Mouse (Mus musculus) megakaryocyte-erythroid progenitor cell, adult 5-6 weeks (primary cell): Measurements from ENCODE around the gene Rgs7bp. TPM values are rescaled to one million over a fixed set of nuclear protein-coding genes. Genes with fewer than 3 reads are reported as not detected.

Source experiments
- ATAC-seq: replicated peaks from 2 replicates; pipeline ENCODE4 v1.8.0; 2016; ENCODE audit warnings: mild to moderate bottlenecking, inconsistent platforms; ENCODE audit not compliant: severe bottlenecking, poor library complexity, low FRiP score, low TSS enrichment
- total RNA-seq, 2 experiments: library from RNA; stranded (forward) in 1 of 2; stranded (reverse) in 1 of 2; fragments of 200-1000, 215-1000 nt in 1 of 2; fragments of >200 nt in 1 of 2; fragmentation: Nextera tagmentation in 1 of 2; gene quantifications; 2 replicates each; pipeline ENCODE4 v1.2.3; 2014 to 2017

Rgs7bp gene
- total RNA-seq, 2 experiments from 2014 or later = not detected

- no peak for ATAC-seq
Measured at GRCm38 (mm10) chr13:105015710-105016404, 38.9 kb downstream of the Rgs7bp start.

GRCm38 (mm10) chr13:105011300-105011699, 43.4 kb downstream of the Rgs7bp start:
- ATAC-seq = no peak

- ATAC-seq = no peak
Measured at GRCm38 (mm10) chr13:105008891-105009290, 45.8 kb downstream of the Rgs7bp start.

GRCm38 (mm10) chr13:105002831-105003157, 51.9 kb downstream of the Rgs7bp start:
- no peak for ATAC-seq

GRCm38 (mm10) chr13:105002132-105002830, 52.4 kb downstream of the Rgs7bp start:
- no peak for ATAC-seq

- no peak for ATAC-seq
Measured at GRCm38 (mm10) chr13:105001714-105002113, 53.0 kb downstream of the Rgs7bp start.

- ATAC-seq = no peak
Measured at GRCm38 (mm10) chr13:104988811-104989258, 65.9 kb downstream of the Rgs7bp start.

GRCm38 (mm10) chr13:104988009-104988540, 66.7 kb downstream of the Rgs7bp start:
- no peak for ATAC-seq

GRCm38 (mm10) chr13:104985691-104986090, 69.0 kb downstream of the Rgs7bp start:
- no peak for ATAC-seq

- no peak for ATAC-seq
Measured at GRCm38 (mm10) chr13:104983989-104984388, 70.7 kb downstream of the Rgs7bp start.

GRCm38 (mm10) chr13:104982781-104983353, 71.9 kb downstream of the Rgs7bp start:
- ATAC-seq = no peak

GRCm38 (mm10) chr13:104978176-104978575, 76.6 kb downstream of the Rgs7bp start:
- ATAC-seq = no peak

GRCm38 (mm10) chr13:104967486-104967885, 87.2 kb downstream of the Rgs7bp start:
- no peak for ATAC-seq

GRCm38 (mm10) chr13:104963716-104964115, 91.0 kb downstream of the Rgs7bp start:
- ATAC-seq = no peak

GRCm38 (mm10) chr13:104962716-104963411, 91.9 kb downstream of the Rgs7bp start:
- ATAC-seq = no peak

GRCm38 (mm10) chr13:104962166-104962565, 92.6 kb downstream of the Rgs7bp start:
- ATAC-seq = no peak

- ATAC-seq = no peak
Measured at GRCm38 (mm10) chr13:104960951-104961715, 93.6 kb downstream of the Rgs7bp start.

GRCm38 (mm10) chr13:104960206-104960928, 94.4 kb downstream of the Rgs7bp start:
- ATAC-seq = no peak

GRCm38 (mm10) chr13:104959733-104960132, 95.0 kb downstream of the Rgs7bp start:
- no peak for ATAC-seq
